Mouse (Mus musculus): ENCODE data around the gene Ppp6r1.

DNA sequence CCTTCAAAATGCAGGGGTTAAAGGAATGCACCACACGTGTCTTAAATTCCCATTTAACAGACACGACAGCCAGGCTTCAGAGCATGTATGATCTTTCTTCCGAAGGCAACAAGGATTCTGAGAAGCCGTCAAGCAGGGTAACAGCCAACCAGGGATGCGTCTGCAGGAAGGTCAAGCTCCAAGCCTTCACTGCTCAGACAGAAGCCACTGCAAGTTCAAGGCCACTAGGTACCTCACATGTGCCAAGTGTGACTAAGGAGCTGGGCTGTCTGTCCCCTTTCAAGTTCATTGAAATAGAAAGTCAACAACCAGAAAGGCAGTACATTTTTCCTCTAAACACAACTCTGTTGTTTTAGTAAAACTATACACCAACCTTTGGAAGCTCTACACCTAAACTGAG is 8.1 kb upstream of the Ppp6r1 start:
- TF ChIP-seq POLR2AphosphoS2 (IDR thresholded peaks at IDR 0.05; ENCODE audit: low read length) (no peak), CTCF (IDR thresholded peaks at IDR 0.05 in 2 of 3, conservative IDR thresholded peaks at IDR 0.05 in 1 of 3; ENCODE audit: control insufficient read depth in 1 of 3, insufficient read depth in 1 of 3, low read depth in 2 of 3, low read length in 3 of 3, poor library complexity in 1 of 3, severe bottlenecking in 1 of 3) (no peak), USF1 (IDR thresholded peaks at IDR 0.05; ENCODE audit: low read depth, low read length) (no peak)

Measured in MEL (cell line).